Mouse (Mus musculus): ENCODE results near the gene Epc2. TPM values are rescaled to one million over a fixed set of nuclear protein-coding genes. Genes with fewer than 3 reads are reported as not detected.
"Not testable (repeated sequence)": the region's sequence is repeated elsewhere in the genome, so short reads cannot be mapped to it uniquely, and the experiment has no call there.

Gene Epc2
- total RNA-seq, 2 experiments from 2014 or later, result 21.4 to 24.4 TPM

GRCm38 (mm10) chr2:49471641-49472355 is 20.5 kb downstream of the Epc2 start:
- no peak for DNase-seq

GRCm38 (mm10) chr2:49472443-49472842 is 21.2 kb downstream of the Epc2 start:
- no peak for DNase-seq

- no peak for DNase-seq
These were observed 30.9 kb downstream of the Epc2 start for GRCm38 (mm10) chr2:49482146-49482545.

- no peak for DNase-seq
These were observed 32.1 kb downstream of the Epc2 start for GRCm38 (mm10) chr2:49483382-49483781.

GRCm38 (mm10) chr2:49501435-49501834 is 50.1 kb downstream of the Epc2 start:
- no peak for DNase-seq

GRCm38 (mm10) chr2:49503596-49503995 is 52.3 kb downstream of the Epc2 start:
- DNase-seq, result peak; percentile 69

- DNase-seq, result not testable (repeated sequence)
These were observed 53.9 kb downstream of the Epc2 start for GRCm38 (mm10) chr2:49505151-49505550.

GRCm38 (mm10) chr2:49510832-49511231 is 59.5 kb downstream of the Epc2 start:
- DNase-seq, result no peak

- DNase-seq, result no peak
These were observed 64.7 kb downstream of the Epc2 start for GRCm38 (mm10) chr2:49516011-49516410.

GRCm38 (mm10) chr2:49520409-49520808 is 69.1 kb downstream of the Epc2 start:
- DNase-seq, result no peak

GRCm38 (mm10) chr2:49520989-49521388 is 69.7 kb downstream of the Epc2 start:
- DNase-seq, result no peak

GRCm38 (mm10) chr2:49521564-49521963 is 70.3 kb downstream of the Epc2 start:
- no peak for DNase-seq

GRCm38 (mm10) chr2:49522578-49522977 is 71.3 kb downstream of the Epc2 start:
- no peak for DNase-seq

GRCm38 (mm10) chr2:49537147-49537546 is 85.9 kb downstream of the Epc2 start:
- DNase-seq, result no peak

- DNase-seq, result no peak
These were observed 86.8 kb downstream of the Epc2 start for GRCm38 (mm10) chr2:49538056-49538455.

- no peak for DNase-seq
These were observed 88.5 kb downstream of the Epc2 start for GRCm38 (mm10) chr2:49539745-49540144.

- no peak for DNase-seq
These were observed 96.5 kb downstream of the Epc2 start for GRCm38 (mm10) chr2:49547813-49548212.

GRCm38 (mm10) chr2:49548492-49548891 is 97.2 kb downstream of the Epc2 start:
- DNase-seq, result no peak

- DNase-seq, result no peak
These were observed 101.8 kb downstream of the Epc2 start for GRCm38 (mm10) chr2:49553096-49553495.

- DNase-seq, result no peak
These were observed 106.1 kb downstream of the Epc2 start for GRCm38 (mm10) chr2:49557339-49557738.

GRCm38 (mm10) chr2:49558361-49558760 is 107.1 kb downstream of the Epc2 start:
- DNase-seq, result no peak

- DNase-seq, result no peak
These were observed 111.5 kb downstream of the Epc2 start for GRCm38 (mm10) chr2:49562688-49563350.

- DNase-seq, result peak; percentile 71
These were observed 118.8 kb downstream of the Epc2 start for GRCm38 (mm10) chr2:49569862-49570777.

All from adrenal gland, postnatal 10 days (tissue).